Mouse (Mus musculus): Measurements from ENCODE around the gene Fnip1.
A peak's percentile ranks its signal among the peaks of the same experiment; 100 is the strongest.

Fnip1 gene

DNA sequence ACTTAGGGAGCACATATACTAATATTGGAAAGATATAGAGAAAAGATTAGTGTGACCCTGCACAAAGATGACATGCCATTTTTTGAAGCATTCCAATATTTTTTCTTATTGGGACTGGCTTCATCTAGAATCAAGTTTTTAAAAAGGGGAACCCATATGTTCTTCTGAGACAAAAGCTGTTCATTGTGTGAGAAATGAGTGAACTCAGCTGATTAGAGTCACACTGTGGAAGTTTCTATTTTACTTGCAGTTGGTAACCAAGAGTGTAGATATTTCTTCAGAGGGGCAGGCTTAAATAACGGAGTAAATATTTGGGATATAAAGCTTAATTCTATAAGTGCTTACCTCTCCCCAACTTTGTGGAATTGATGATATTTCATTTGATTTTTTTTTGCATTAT lies 20.2 kb downstream of the Fnip1 start:
- no peak for DNase-seq (ENCODE audit: low read depth, low spot score)

GRCm38 (mm10) chr11:54464557-54465244 lies 26.7 kb downstream of the Fnip1 start:
- DNase-seq (ENCODE audit: low read depth, low spot score) = no peak

GRCm38 (mm10) chr11:54472231-54472630 lies 34.2 kb downstream of the Fnip1 start:
- DNase-seq (ENCODE audit: low read depth, low spot score) = no peak

GRCm38 (mm10) chr11:54478414-54478813 lies 40.4 kb downstream of the Fnip1 start:
- peak; percentile 20 for DNase-seq (ENCODE audit: low read depth, low spot score)

GRCm38 (mm10) chr11:54486041-54486440 lies 48.0 kb downstream of the Fnip1 start:
- DNase-seq (ENCODE audit: low read depth, low spot score) = no peak

DNA sequence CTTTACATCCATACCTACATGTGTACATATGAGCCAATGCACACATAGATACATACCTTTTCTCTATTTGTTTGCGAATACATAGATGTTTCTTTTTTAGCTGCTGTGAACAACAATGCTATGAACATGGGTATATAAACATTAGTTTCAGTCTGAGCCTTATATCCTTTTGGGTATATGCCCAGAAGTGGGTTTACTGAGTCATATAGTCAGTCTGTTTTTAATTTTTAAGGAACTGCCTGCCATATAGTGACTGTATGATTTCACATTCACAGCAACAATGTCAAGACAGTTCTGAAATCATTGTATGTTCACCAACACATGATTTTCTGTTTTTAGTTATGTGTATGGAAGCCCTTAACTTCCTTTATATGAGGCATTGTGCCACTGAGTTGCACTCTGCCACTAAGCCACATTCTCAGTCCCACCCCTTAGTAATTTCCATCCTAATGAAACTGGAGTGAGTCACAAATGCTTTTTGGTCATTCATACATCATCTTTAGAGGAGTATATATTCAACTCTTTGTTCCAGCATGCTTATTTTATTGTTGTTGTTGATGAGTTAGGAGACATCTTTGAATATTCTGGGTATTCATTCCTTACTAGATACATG lies 54.1 kb downstream of the Fnip1 start:
- no peak for DNase-seq (ENCODE audit: low read depth, low spot score)

- no peak for DNase-seq (ENCODE audit: low read depth, low spot score)
Measured at GRCm38 (mm10) chr11:54492559-54492958, 54.6 kb downstream of the Fnip1 start.

DNA sequence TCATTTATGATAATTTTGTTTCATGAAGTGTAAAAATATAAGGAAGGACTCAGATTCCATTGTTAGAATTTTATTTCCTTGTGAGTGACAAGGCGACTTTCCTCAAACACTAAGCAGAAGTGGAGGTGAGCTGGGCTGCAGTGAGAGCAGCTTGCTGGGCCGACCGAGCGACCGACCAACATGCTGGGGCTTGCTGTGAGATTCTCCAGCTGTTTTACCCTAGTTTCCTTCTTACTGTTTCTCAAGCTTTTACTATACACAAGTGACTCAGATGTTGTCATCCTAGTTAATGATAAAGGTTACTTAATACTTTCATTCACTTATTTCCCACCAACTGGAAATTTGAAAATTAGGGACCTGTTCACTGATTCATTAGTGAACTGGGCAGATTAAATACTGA lies 61.8 kb downstream of the Fnip1 start:
- no peak for DNase-seq (ENCODE audit: low read depth, low spot score)

DNA sequence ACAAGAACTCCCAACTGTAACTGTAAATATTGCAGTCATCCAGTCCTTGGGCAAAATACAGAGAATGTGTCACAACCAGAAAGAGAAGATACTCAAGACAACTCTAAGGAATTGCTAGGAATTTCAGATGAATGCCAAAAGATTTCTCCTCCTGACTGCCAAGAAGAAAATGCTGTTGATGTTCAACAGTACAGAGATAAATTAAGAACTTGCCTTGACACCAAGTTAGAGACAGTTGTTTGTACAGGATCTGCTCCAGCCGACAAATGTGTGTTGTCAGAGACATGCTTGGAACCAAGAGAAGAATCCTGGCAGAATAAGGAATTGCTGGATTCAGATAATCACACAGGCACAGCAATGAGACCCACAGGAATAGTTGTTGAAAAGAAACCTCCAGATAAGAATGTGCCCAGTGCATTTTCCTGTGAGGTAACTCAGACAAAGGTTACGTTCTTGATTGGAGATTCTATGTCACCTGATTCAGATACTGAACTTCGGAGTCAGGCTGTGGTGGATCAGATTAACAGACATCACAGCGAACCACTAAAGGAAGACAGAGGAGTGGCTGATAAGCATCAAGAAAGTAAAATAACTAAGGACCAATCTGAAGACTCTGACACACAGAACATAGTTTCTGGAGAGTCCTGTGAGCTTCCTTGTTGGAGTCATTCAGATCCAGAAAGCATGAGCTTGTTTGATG lies 64.7 kb downstream of the Fnip1 start:
- DNase-seq (ENCODE audit: low read depth, low spot score) = no peak

DNA sequence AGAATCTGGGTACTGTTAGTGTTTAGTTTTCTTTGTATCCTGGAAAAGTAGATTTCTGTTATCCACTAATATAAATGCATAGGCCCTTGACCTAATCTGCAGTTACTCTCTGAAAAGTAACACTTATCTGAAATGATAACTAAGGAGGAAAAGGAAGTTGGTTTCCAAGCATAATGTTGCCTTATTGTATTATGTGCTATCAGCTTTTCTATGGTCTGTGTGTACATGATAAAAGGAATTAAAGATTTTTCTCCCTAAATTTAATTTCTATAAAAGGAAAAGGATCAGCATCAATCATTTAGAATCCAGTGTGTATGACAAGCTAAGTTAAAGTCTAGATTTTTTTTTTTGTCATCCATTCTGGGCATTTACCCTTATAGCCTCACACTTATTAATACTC lies 75.6 kb downstream of the Fnip1 start:
- DNase-seq (ENCODE audit: low read depth, low spot score) = no peak

DNA sequence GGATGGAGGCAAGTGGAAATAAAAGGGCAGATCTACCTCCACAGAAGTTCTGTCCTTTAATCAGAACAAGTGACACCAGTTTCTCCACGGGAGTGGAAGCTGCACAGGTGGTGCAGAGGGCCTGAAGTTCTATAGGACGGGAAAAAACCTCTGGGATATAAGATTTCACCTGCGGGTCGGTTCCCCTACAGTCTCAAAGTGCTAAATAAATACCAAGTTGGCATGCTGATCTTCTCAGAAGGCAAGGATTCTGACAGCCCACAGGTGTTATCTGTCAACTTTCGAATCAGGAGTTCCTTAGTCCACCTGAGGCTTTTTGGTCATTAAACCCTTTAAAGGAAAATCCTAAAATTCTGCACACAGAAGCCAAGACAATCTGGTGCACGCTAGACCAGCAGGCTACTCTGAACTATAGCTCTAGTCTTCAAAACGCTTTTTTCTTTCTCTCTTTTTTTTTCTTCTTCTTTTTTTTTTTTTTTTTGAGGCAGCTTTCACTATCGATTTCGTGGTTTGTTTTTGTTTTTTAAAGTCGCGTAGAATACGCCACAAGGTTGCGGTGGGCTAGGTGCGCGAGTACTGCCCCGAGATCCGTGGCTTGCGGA lies 84.0 kb downstream of the Fnip1 start:
- peak; percentile 15 for DNase-seq (ENCODE audit: low read depth, low spot score)

DNA sequence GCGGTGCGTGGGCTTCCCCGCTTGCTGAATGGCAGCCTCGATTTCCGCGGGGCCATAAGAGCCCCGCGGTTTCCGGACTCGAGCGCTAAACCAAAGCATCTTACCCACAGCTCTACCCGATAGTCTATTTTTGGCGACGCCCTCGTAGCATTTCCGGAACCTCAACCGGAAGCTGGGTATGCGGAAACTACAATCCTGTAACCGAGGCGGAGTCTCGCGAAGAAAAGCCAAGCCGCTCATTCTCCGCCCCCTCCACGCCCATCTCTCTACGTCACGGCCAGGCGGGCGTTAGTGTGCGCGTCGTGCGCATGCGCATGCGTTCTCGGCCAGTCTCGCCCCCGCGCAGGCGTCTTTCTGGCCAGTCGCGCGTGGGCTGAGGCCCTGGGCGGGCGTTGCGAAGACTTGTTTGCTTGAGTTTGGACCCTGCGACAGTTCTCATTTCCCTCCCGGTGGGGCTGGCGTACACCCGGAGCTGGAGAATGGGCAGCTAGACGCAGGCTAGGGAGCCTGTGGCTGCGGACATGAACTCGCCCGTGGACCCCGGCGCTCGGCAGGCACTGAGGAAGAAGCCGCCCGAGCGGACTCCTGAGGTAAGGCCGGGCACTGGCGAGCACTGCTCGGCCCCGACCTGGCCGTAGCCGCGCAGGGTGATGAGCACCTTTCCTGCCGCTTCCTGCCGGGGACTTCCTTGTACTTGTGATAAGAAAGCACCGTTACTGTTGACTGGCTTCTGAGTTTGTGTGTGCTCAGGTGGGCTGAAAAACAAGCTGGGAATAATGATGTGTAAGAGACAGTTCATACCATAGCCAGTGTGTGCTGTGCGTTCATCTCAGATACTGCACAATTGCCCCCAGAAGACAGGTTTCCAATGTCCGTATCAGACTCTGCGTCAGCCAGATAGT lies 84.8 kb downstream of the Fnip1 start, which contains the start of gene Rapgef6:
Gene Rapgef6, plus strand, starts transcription at position 319 of the 902 bp plus-strand sequence.
- peak; percentile 97 for DNase-seq (ENCODE audit: low read depth, low spot score)

DNA sequence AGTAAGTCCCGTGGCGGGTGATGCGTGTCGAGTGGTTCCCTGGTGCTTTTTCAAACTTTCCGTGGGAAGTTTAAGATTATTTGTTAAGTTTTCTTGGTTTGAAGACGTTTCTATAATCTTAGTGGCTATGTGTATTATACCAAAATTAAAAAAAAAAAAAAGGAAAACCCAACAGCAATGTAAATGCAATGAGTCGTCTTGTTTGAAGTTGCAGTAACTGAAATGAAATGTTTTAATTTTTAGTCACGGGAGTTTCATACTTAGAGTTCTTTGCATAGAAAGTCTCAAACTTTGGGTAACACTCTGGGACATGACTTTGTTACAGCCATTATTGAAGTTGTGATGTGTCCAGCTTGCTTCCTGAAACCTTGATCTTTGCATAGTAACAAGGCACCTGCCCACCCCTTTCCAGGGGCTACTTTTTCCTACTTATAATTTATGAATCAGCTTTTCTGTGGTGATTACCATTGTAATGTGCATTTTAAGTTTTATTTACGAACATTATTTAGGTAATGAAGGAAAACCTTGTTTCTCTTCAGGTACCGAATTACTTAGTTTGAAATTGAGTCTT lies 85.5 kb downstream of the Fnip1 start:
- DNase-seq (ENCODE audit: low read depth, low spot score) = peak; percentile 26

DNA sequence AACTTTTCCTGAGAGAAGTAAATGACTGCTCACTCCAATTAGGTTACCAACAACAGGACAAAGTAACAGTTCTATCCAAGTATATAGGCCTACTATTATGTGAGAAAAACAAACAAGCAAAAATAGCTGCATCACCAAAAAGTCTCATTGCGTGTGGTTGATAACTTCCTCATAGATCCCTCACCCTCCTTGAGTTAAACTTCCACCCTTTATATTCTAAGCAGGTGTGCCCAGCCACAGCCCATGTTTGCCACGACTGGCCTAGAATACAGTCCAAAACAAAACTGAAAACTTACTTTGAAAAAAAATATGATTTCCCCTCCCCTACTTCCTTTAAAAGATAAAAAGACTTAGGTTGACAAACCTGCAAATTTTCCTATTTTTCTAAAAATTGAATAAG lies 90.0 kb downstream of the Fnip1 start:
- no peak for DNase-seq (ENCODE audit: low read depth, low spot score)

DNA sequence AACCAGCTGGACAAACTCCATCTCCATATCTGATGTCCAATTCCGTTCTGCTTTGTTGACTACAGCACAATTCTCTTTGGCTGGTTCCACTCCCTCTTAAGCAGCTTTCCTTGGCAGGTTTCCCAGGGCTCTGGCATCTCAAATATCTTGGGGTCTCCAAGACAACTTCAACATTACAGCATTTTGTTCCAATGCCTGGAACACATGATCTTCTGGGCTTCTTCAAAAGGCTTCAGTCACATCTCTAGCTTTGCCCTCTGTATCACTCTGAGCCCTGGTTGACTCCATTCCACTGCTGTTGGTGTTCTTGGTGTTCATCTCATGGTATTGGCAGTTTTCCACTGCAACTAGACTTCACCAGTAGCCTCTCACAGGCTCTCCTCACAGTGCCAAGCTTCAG lies 92.4 kb downstream of the Fnip1 start:
- no peak for DNase-seq (ENCODE audit: low read depth, low spot score)

DNA sequence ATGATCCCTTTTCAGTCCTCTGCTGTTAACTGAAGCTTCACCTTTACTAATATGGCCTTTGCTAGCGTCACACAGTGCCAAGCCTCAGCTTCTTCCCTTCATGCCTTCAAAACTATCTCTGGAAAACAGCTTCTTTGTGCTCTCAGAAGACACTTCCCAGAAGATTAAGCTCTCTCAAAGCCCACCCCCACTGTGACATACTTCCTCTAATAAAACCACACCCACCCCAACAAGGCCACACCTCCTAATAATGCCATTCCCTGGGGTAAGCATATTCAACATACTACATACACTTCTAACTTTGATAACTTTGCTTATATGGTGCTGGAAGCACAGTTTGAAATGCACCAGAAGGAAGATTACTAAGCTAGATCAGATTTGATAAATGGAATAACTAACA lies 92.9 kb downstream of the Fnip1 start:
- DNase-seq (ENCODE audit: low read depth, low spot score) = no peak

- DNase-seq (ENCODE audit: low read depth, low spot score) = no peak
Measured at GRCm38 (mm10) chr11:54533834-54534233, 95.8 kb downstream of the Fnip1 start.

- DNase-seq (ENCODE audit: low read depth, low spot score) = peak; percentile 65
Measured at GRCm38 (mm10) chr11:54534871-54535270, 96.9 kb downstream of the Fnip1 start.

DNA sequence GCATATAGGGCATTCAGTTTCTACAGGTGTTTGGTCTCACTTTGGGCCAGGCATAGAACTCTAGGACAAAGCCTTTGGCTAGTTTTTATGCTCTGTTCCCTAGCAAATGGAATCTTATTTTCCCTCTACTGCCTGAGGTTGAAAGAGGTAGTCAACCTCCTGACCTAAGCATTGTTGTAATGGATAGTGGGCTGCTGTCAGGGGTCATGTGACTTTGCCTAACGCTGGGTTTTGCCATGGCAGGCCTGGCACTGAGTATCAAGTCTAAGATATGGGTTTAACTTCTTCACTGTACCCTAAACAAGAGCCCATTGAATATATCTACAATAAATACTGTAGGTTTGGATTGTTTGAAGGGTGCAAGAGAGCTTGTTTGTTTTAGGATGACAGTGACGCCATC lies 101.0 kb downstream of the Fnip1 start:
- no peak for DNase-seq (ENCODE audit: low read depth, low spot score)

- DNase-seq (ENCODE audit: low read depth, low spot score) = no peak
Measured at GRCm38 (mm10) chr11:54539486-54539885, 101.5 kb downstream of the Fnip1 start.

DNA sequence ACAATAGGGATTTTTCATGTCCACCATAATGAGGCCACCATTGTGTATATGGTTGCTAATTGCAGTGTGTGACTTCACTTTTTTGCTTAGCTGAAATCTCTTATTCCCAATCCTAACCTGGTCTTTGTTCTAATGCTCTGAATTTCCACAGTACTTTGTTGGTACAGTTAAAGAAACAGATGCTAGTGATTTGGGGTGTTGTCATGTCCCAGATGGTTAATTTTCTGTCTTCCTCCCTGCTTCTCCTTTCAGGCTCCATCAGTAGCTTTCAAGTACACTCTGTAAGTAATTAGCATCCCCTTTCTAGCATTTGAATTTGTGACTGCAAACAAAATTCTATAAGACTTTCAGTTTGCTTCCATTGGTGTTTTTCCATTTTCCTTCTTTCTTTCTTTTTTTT lies 102.3 kb downstream of the Fnip1 start:
- no peak for DNase-seq (ENCODE audit: low read depth, low spot score)

Data from c-Kit-negative CD71-positive TER-119-positive erythroid progenitor cells, embryonic 14.5 days (primary cell).